ENCODE assay signal across 9 mouse cellular contexts in genomic region chr12:54334491-54335132, GRCm38 (mm10).
DNase-seq lines count a peak whose midpoint lies in the region; ATAC-seq and TF ChIP-seq lines count a peak whose summit lies in the region.
"Had no signal": no experiment of that assay in that cellular context is flagged by ENCODE, and none has a peak within 500 bp of the region (broad histone marks: within the 10 kb centered on the region; RNA-seq: fewer than 3 reads in every experiment).

No protein-coding gene starts in this region.

- no peaks in the 10 kb centered on the region for H3K27me3 ChIP-seq in hindbrain, embryonic 14.5 days (ENCODE audit: control insufficient read depth, insufficient read depth, low read length)
- no peaks in the 10 kb centered on the region for H3K27me3 ChIP-seq in myocyte (ENCODE audit: control insufficient read depth, insufficient read depth, insufficient read length)
- H3K27me3 ChIP-seq: embryonic facial prominence, embryonic 15.5 days had no signal

- ATAC-seq in hindbrain, embryonic 14.5 days (ENCODE audit: low FRiP score), result peak; percentile 34; the same call in 1 of the 2 replicates

- no peak for TF ChIP-seq POLR2A in myocyte (IDR thresholded peaks at IDR 0.05; ENCODE audit: insufficient read length, low read depth)

- H3K4me1 ChIP-seq in hindbrain, embryonic 14.5 days (replicated peaks; ENCODE audit: control insufficient read depth, insufficient read depth, low read length), result peaks cover 17% of the 10 kb centered on the region; the same call in 1 of the 2 replicates
- H3K4me1 ChIP-seq: embryonic facial prominence, embryonic 15.5 days had no signal

- no peak overlapping the region for H3K4me2 ChIP-seq in hindbrain, embryonic 14.5 days (replicated peaks)
- peak overlapping the region; percentile 77 for H3K4me2 ChIP-seq in myocyte (ENCODE audit: low read depth)
- H3K4me2 ChIP-seq: embryonic facial prominence, embryonic 15.5 days had no signal

- H3K36me3 ChIP-seq in hindbrain, embryonic 14.5 days (replicated peaks; ENCODE audit: control insufficient read depth, insufficient read depth), result no peaks in the 10 kb centered on the region
- no peaks in the 10 kb centered on the region for H3K36me3 ChIP-seq in myocyte (ENCODE audit: control insufficient read depth, insufficient read depth)
- H3K36me3 ChIP-seq: embryonic facial prominence, embryonic 15.5 days had no signal

- no peaks in the 10 kb centered on the region for H3K9me3 ChIP-seq in hindbrain, embryonic 14.5 days (ENCODE audit: control insufficient read depth, low read length)
- H3K9me3 ChIP-seq: embryonic facial prominence, embryonic 15.5 days had no signal

- H3K79me2 ChIP-seq in myocyte (ENCODE audit: control insufficient read depth, insufficient read depth), result no peaks in the 10 kb centered on the region

- peak; percentile 41 for DNase-seq in left cerebral cortex, postnatal 4 days
- no peak for DNase-seq in left cerebral cortex, postnatal 25 days (ENCODE audit: low spot score in 2 of 2)
- peak; percentile 11 for DNase-seq in fibroblast of lung, adult 2 months (ENCODE audit: low read depth)
- no peak for DNase-seq in hindbrain, embryonic 14.5 days (ENCODE audit: low spot score)
- DNase-seq in kidney, adult 18-20 months, result no peak
- no peak for DNase-seq in testis, postnatal 14 days (ENCODE audit: low spot score)
- no peak for DNase-seq in left cerebral cortex, adult 11 months (ENCODE audit: low spot score)

- intact Hi-C loops in left cerebral cortex, postnatal 4 days (cut with DNase I), result no loop called here
- intact Hi-C loops in left cerebral cortex, postnatal 25 days (cut with DNase I), result no loop called here

- no peak overlapping the region for H3ac ChIP-seq in myocyte (ENCODE audit: control insufficient read depth, insufficient read length)

- peak overlapping the region; percentile 75; the same call in 1 of the 2 replicates for H3K27ac ChIP-seq in hindbrain, embryonic 14.5 days
- H3K27ac ChIP-seq: embryonic facial prominence, embryonic 15.5 days had no signal

- H3K9ac ChIP-seq in hindbrain, embryonic 14.5 days, result no peak overlapping the region
- H3K9ac ChIP-seq: embryonic facial prominence, embryonic 15.5 days had no signal

- 40% methylated on average over 9 of the region's 9 CpGs for WGBS in hindbrain, embryonic 14.5 days

- no peak overlapping the region for H3K4me3 ChIP-seq in hindbrain, embryonic 14.5 days (replicated peaks; ENCODE audit: low read length)
- no peak overlapping the region for H3K4me3 ChIP-seq in myocyte
- H3K4me3 ChIP-seq: embryonic facial prominence, embryonic 15.5 days had no signal

TF ChIP-seq in myocyte, 11 proteins besides CTCF, POLR2A, EP300 and RAD21:
- TF ChIP-seq MYOD1 (IDR thresholded peaks at IDR 0.05; ENCODE audit: control insufficient read depth in 1 of 3, insufficient read length in 2 of 3, low read depth in 2 of 3), result peak in 1 of 3 experiments; percentile 48
- no peak for TF ChIP-seq TCF12 (IDR thresholded peaks at IDR 0.05; ENCODE audit: insufficient read depth, poor library complexity, severe bottlenecking)
- TF ChIP-seq CEBPB (IDR thresholded peaks at IDR 0.05; ENCODE audit: insufficient read depth, poor library complexity, severe bottlenecking), result no peak
- no peak for TF ChIP-seq TCF3 (IDR thresholded peaks at IDR 0.05; ENCODE audit: insufficient read length, low read depth)
- no peak for TF ChIP-seq REST (IDR thresholded peaks at IDR 0.05; ENCODE audit: insufficient read depth, insufficient read length)
- peak in 2 of 3 experiments; percentile 9 to 31 for TF ChIP-seq MYOG (IDR thresholded peaks at IDR 0.05; ENCODE audit: control insufficient read depth in 1 of 3, insufficient read depth in 1 of 3, insufficient read length in 2 of 3, low read depth in 2 of 3)

Comparison
In these comparisons a context has a peak if more than half of its experiments do, and no peak if none do; other contexts are left out.
1. DNase-seq: peak in left cerebral cortex, postnatal 4 days (single experiment) and fibroblast of lung, adult 2 months (single experiment); none in left cerebral cortex, postnatal 25 days (0 of 2), hindbrain, embryonic 14.5 days (single experiment), kidney, adult 18-20 months (single experiment), testis, postnatal 14 days (single experiment) and left cerebral cortex, adult 11 months (single experiment).